Mouse (Mus musculus) intestine, embryonic 16.5 days (tissue): Measurements from ENCODE around the gene Ddhd1. TPM values are rescaled to one million over a fixed set of nuclear protein-coding genes. Genes with fewer than 3 reads are reported as not detected.

Experiments
- ATAC-seq: fragments of 200-750 bp; cut with Nextera tagmentation; 2 replicates; pipeline ENCODE4 v1.8.0; 2017; ENCODE audit warnings: moderate TSS enrichment, moderate library complexity
- H3K27ac ChIP-seq: fragments of 300-500 bp; sonication (generic); 2 replicates; pipeline ENCODE4 v1.5.1; 2014; ENCODE audit warnings: mild to moderate bottlenecking, low read length
- H3K27me3 ChIP-seq: fragments of 300-500 bp; sonication (generic); replicated peaks from 2 replicates; pipeline ENCODE4 v1.6.1; 2014; ENCODE audit warnings: low read length, control low read depth, mixed read lengths; ENCODE audit not compliant: control insufficient read depth, insufficient read depth
- H3K36me3 ChIP-seq: fragments of 300-500 bp; sonication (generic); 2 replicates; pipeline ENCODE4 v1.6.1; 2014; ENCODE audit warnings: low read length, control low read depth; ENCODE audit not compliant: control insufficient read depth, insufficient read depth
- H3K4me1 ChIP-seq: fragments of 300-500 bp; sonication (generic); 2 replicates; pipeline ENCODE4 v1.6.1; 2014; ENCODE audit warnings: low read length, control low read depth, mixed read lengths; ENCODE audit not compliant: control insufficient read depth, insufficient read depth
- H3K4me2 ChIP-seq: fragments of 300-500 bp; sonication (generic); 2 replicates; pipeline ENCODE4 v1.6.1; 2014; ENCODE audit warnings: low read depth, low read length, control low read depth
- H3K4me3 ChIP-seq: fragments of 300-500 bp; sonication (generic); 2 replicates; pipeline ENCODE4 v1.5.1; 2014; ENCODE audit warnings: mild to moderate bottlenecking, low read length
- H3K9ac ChIP-seq: fragments of 300-500 bp; sonication (generic); 2 replicates; pipeline ENCODE4 v1.6.1; 2014; ENCODE audit warnings: low read depth, low read length
- H3K9me3 ChIP-seq: fragments of 300-500 bp; sonication (generic); 2 replicates; pipeline ENCODE4 v1.6.1; 2016; ENCODE audit warnings: low read length, control low read depth; ENCODE audit not compliant: control insufficient read depth
- WGBS: fragments of 180-500 bp; shearing (Covaris S2); extraction: QIAGEN DNeasy Blood & Tissue Kit; methylation state at CpG from one replicate; pipeline ENCODE4 v1.1.7; 2014; 5-methylcytosine and 5-hydroxymethylcytosine counted together
- polyA plus RNA-seq: library from polyadenylated mRNA; unstranded; fragments of >200 nt; fragmentation: Nextera tagmentation; extraction: Ambion mirVana; gene quantifications from 2 replicates; pipeline ENCODE4 v1.2.1, GENCODE M21; 2015

Gene Ddhd1
- 5.8 and 6.5 TPM in 2 replicates for polyA plus RNA-seq

- Histone ChIP-seq H3K27me3 (no peaks in the 10 kb centered on the region), H3K27ac (peak within 1 kb of the TSS; percentile 93), H3K4me3 (peak within 1 kb of the TSS; percentile 89), H3K9ac (peak within 1 kb of the TSS; percentile 91), H3K4me2 (peak within 1 kb of the TSS; percentile 91), H3K36me3 (no peaks in the 10 kb centered on the region), H3K9me3 (no peaks in the 10 kb centered on the region), H3K4me1 (peaks cover 19% of the 10 kb centered on the region)
- under 1% methylated on average over 110 of the region's 123 CpGs for WGBS
- peak; percentile 92 for ATAC-seq
Measured at GRCm38 (mm10) chr14:45657641-45658611, at the start of gene Ddhd1. Gene Ddhd1, minus strand, starts transcription at chr14:45658143.

GRCm38 (mm10) chr14:45707176-45707910 is 49.4 kb upstream of the Ddhd1 start:
- no peaks in the 10 kb centered on the region for H3K27me3 ChIP-seq
- H3K27ac ChIP-seq = no peak overlapping the region
- no peak for ATAC-seq
- 75% methylated on average over 3 of the region's 3 CpGs for WGBS
- H3K36me3 ChIP-seq = no peaks in the 10 kb centered on the region
- H3K4me3 ChIP-seq = no peak overlapping the region
- no peak overlapping the region for H3K9ac ChIP-seq
- no peaks in the 10 kb centered on the region for H3K9me3 ChIP-seq
- H3K4me1 ChIP-seq = no peaks in the 10 kb centered on the region
- H3K4me2 ChIP-seq = no peak overlapping the region

- Histone ChIP-seq H3K27ac (no peak overlapping the region), H3K9ac (no peak overlapping the region), H3K9me3 (no peaks in the 10 kb centered on the region), H3K4me1 (no peaks in the 10 kb centered on the region), H3K4me2 (no peak overlapping the region), H3K4me3 (no peak overlapping the region), H3K27me3 (no peaks in the 10 kb centered on the region), H3K36me3 (no peaks in the 10 kb centered on the region)
- 66% methylated on average over 6 of the region's 6 CpGs for WGBS
- no peak for ATAC-seq
Measured at GRCm38 (mm10) chr14:45700031-45700572, 42.2 kb upstream of the Ddhd1 start.

GRCm38 (mm10) chr14:45698867-45699266 is 40.9 kb upstream of the Ddhd1 start:
- no peak for ATAC-seq
- Histone ChIP-seq H3K27ac (no peak overlapping the region), H3K4me3 (no peak overlapping the region), H3K9ac (no peak overlapping the region), H3K4me1 (no peaks in the 10 kb centered on the region), H3K27me3 (no peaks in the 10 kb centered on the region), H3K36me3 (no peaks in the 10 kb centered on the region), H3K4me2 (no peak overlapping the region), H3K9me3 (no peaks in the 10 kb centered on the region)
- WGBS = 49% methylated on average over 3 of the region's 3 CpGs

DNA sequence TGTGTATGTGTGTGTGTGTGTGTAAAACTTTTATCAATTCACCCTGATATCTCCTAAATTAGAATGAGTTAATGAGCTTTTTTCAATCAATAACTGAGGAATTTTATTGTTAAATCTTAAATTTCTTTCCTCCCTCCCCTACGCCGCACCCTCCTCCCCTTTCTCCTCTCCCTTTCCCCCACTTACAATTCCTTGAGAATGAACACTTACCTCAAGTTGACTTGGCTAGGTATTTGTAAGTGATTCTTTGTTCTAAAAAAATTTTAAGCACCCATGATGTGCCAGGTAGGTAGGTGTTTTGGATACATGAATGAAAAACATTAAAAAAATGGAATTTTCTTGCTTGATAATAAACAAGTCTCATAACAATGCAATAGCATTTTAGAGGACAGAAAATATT is 38.2 kb upstream of the Ddhd1 start:
- H3K9me3 ChIP-seq = no peaks in the 10 kb centered on the region
- no peak for ATAC-seq
- no peak overlapping the region for H3K4me2 ChIP-seq
- H3K27ac ChIP-seq = no peak overlapping the region
- 100% methylated on average over 2 of the region's 2 CpGs for WGBS
- H3K4me3 ChIP-seq = no peak overlapping the region
- H3K4me1 ChIP-seq = no peaks in the 10 kb centered on the region
- H3K36me3 ChIP-seq = no peaks in the 10 kb centered on the region
- no peaks in the 10 kb centered on the region for H3K27me3 ChIP-seq
- no peak overlapping the region for H3K9ac ChIP-seq

GRCm38 (mm10) chr14:45693891-45694290 is 35.9 kb upstream of the Ddhd1 start:
- no peak overlapping the region for H3K27ac ChIP-seq
- H3K27me3 ChIP-seq = no peaks in the 10 kb centered on the region
- no peak overlapping the region for H3K4me2 ChIP-seq
- no peaks in the 10 kb centered on the region for H3K4me1 ChIP-seq
- no peak overlapping the region for H3K4me3 ChIP-seq
- WGBS = 94% methylated on average over 2 of the region's 2 CpGs
- no peaks in the 10 kb centered on the region for H3K36me3 ChIP-seq
- no peak for ATAC-seq
- H3K9ac ChIP-seq = no peak overlapping the region
- H3K9me3 ChIP-seq = no peaks in the 10 kb centered on the region

DNA sequence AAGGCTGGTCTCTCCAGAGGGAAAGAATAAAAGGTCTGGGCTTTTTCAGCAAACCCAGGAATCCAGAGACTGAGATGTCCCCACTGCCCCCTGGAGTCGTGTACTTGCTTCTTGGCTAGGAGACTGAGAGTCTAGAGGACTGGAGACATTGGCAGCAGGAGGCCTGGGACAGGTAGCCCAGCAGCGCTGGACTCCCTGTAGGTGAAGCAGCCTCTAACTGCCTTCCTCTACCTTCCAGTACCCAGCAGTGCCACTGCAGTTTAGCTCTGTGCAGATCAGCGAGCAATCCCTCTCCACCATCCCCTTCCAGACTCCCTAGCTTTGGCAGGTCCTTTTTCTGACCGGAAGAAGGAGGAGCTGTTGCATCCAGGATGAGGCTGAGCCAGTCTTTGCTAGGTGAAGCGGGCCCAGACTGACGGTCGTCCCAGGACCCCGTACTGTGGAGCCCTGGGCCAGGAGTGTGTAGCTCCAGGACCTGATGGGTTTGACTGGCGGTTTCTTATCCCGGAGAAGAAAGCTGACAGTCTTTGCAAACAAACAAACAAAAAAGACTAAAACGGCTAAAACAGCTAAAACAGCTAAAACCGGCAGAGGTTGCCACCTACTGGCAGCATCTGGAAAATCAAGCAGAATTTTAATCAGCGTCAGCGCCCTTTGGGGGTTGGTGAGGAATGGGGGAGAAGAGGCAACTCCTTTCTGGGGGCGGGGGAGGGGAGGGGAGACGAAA is 32.7 kb upstream of the Ddhd1 start:
- Histone ChIP-seq H3K9ac (peak overlapping the region; percentile 61), H3K4me2 (peak overlapping the region; percentile 64), H3K4me3 (peak overlapping the region; percentile 51), H3K36me3 (no peaks in the 10 kb centered on the region), H3K27me3 (no peaks in the 10 kb centered on the region), H3K27ac (no peak overlapping the region), H3K9me3 (no peaks in the 10 kb centered on the region), H3K4me1 (no peaks in the 10 kb centered on the region)
- ATAC-seq = peak; percentile 85
- WGBS = 2% methylated on average over 16 of the region's 16 CpGs

DNA sequence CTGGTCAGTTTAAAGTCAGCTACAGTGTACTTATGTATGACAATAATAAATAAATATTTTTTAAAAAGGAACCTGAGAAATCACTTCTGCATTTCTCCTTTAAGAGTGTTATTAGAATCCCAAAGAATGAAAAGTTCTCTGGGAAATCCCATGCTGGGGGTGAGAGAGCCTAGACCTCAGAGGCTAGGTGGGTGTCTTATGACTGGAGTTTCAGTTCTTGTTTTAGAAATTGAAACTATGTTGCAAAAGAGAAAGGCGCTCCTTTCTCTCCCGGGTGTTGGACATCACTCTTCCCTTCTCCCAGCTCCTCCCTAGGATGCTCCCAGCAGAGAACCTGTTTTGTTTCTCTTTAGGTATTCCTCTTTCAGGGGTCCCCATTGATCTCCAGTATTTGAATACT is 27.4 kb upstream of the Ddhd1 start:
- H3K9me3 ChIP-seq = no peaks in the 10 kb centered on the region
- H3K27ac ChIP-seq = no peak overlapping the region
- WGBS = 76% methylated on average over 2 of the region's 2 CpGs

DNA sequence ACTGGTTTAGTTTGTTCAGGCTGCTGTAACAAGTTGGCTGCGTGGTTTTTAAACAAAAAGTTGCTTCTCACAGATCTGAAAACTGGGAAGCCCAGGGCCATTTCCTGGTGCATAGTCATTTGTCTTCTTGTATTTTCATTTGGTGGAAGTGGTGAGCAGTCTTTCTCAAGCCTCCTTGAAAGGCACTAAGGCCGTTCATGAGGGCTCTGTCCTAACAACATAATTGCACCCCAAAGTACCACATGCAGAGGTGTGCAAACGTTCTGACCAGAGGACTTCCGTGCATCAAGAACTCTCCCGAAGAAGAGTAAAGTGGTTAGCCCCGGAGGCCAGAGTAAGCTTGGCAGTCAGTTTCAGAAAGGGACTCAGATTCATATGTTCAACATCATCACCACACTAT is 18.8 kb upstream of the Ddhd1 start:
- Histone ChIP-seq H3K4me1 (no peaks in the 10 kb centered on the region), H3K4me3 (no peak overlapping the region), H3K27me3 (no peaks in the 10 kb centered on the region), H3K27ac (no peak overlapping the region), H3K36me3 (no peaks in the 10 kb centered on the region), H3K9me3 (no peaks in the 10 kb centered on the region), H3K4me2 (no peak overlapping the region), H3K9ac (no peak overlapping the region)
- WGBS = 57% methylated on average over 6 of the region's 6 CpGs
- ATAC-seq = no peak

More for the DNA sequence above, 27.4 kb upstream of the Ddhd1 start:
- Histone ChIP-seq H3K4me1 (no peaks in the 10 kb centered on the region), H3K27me3 (no peaks in the 10 kb centered on the region), H3K4me2 (no peak overlapping the region), H3K9ac (no peak overlapping the region), H3K36me3 (no peaks in the 10 kb centered on the region), H3K4me3 (no peak overlapping the region)
- ATAC-seq = no peak
